Mouse (Mus musculus): ENCODE measurements around the gene Ssr1. TPM values are rescaled to one million over a fixed set of nuclear protein-coding genes. Genes with fewer than 3 reads are reported as not detected.

The Ssr1 gene
- polyA plus RNA-seq (2014; fragmentation: Nextera tagmentation; extraction: Ambion mirVana): 104 and 116 TPM in 2 replicates

- DNase-seq (ENCODE audit: low spot score) (peak; percentile 99), ATAC-seq (ENCODE audit: insufficient read depth, low FRiP score, low TSS enrichment) (peak; percentile 98)
- WGBS: under 1% methylated on average over 70 of the region's 89 CpGs
Observed at GRCm38 (mm10) chr13:37993704-37994404, at the start of gene Ssr1. TSS of gene Ssr1 (minus strand) at chr13:37994217.

GRCm38 (mm10) chr13:38037811-38038210 lies 43.8 kb upstream of the Ssr1 start:
- Histone ChIP-seq H3K27ac (ENCODE audit: low read depth, low read length) (no peak overlapping the region), H3K9me3 (ENCODE audit: control insufficient read depth, low read length) (no peaks in the 10 kb centered on the region), H3K36me3 (ENCODE audit: control insufficient read depth, insufficient read depth, low read length) (peaks cover 6% of the 10 kb centered on the region; the same call in 1 of the 2 replicates), H3K4me2 (ENCODE audit: low read depth) (peak overlapping the region; percentile 72), H3K27me3 (ENCODE audit: control insufficient read depth, insufficient read depth, low read length) (no peaks in the 10 kb centered on the region), H3K9ac (ENCODE audit: low read length) (peak overlapping the region; percentile 83), H3K4me3 (ENCODE audit: low read depth, low read length) (peak overlapping the region; percentile 72), H3K4me1 (ENCODE audit: control insufficient read depth, insufficient read depth, low read length) (peaks cover 4% of the 10 kb centered on the region; the same call in 1 of the 2 replicates)
- WGBS: 53% methylated on average over 12 of the region's 12 CpGs
- no peak for DNase-seq (ENCODE audit: low spot score)
- no peak for ATAC-seq (ENCODE audit: insufficient read depth, low FRiP score, low TSS enrichment)

More at GRCm38 (mm10) chr13:37993704-37994404, at the start of gene Ssr1:
- peaks cover 7% of the 10 kb centered on the region; the same call in 1 of the 2 replicates for H3K4me1 ChIP-seq (ENCODE audit: control insufficient read depth, insufficient read depth, low read length)
- H3K27me3 ChIP-seq (ENCODE audit: control insufficient read depth, insufficient read depth, low read length): no peaks in the 10 kb centered on the region
- H3K4me2 ChIP-seq (ENCODE audit: low read depth): peak within 1 kb of the TSS; percentile 83
- peak within 1 kb of the TSS; percentile 93 for H3K4me3 ChIP-seq (ENCODE audit: low read depth, low read length)
- peaks cover 6% of the 10 kb centered on the region for H3K36me3 ChIP-seq (ENCODE audit: control insufficient read depth, insufficient read depth, low read length)
- peak within 1 kb of the TSS; percentile 81 for H3K27ac ChIP-seq (ENCODE audit: low read depth, low read length)
- H3K9ac ChIP-seq (ENCODE audit: low read length): peak within 1 kb of the TSS; percentile 81
- H3K9me3 ChIP-seq (ENCODE audit: control insufficient read depth, low read length): no peaks in the 10 kb centered on the region

GRCm38 (mm10) chr13:38037044-38037687 lies 43.1 kb upstream of the Ssr1 start, which contains the start of gene Cage1:
TSS of gene Cage1 (minus strand) at chr13:38037069.
- peak within 1 kb of the TSS; percentile 72 for H3K4me3 ChIP-seq (ENCODE audit: low read depth, low read length)
- H3K36me3 ChIP-seq (ENCODE audit: control insufficient read depth, insufficient read depth, low read length): peaks cover 6% of the 10 kb centered on the region; the same call in 1 of the 2 replicates
- H3K9me3 ChIP-seq (ENCODE audit: control insufficient read depth, low read length): no peaks in the 10 kb centered on the region
- peak within 1 kb of the TSS; percentile 53; the same call in 1 of the 2 replicates for H3K27ac ChIP-seq (ENCODE audit: low read depth, low read length)
- peak within 1 kb of the TSS; percentile 78 for H3K4me2 ChIP-seq (ENCODE audit: low read depth)
- peaks cover 4% of the 10 kb centered on the region; the same call in 1 of the 2 replicates for H3K4me1 ChIP-seq (ENCODE audit: control insufficient read depth, insufficient read depth, low read length)
- ATAC-seq (ENCODE audit: insufficient read depth, low FRiP score, low TSS enrichment) (peak; percentile 94), DNase-seq (ENCODE audit: low spot score) (peak; percentile 98)
- no peaks in the 10 kb centered on the region for H3K27me3 ChIP-seq (ENCODE audit: control insufficient read depth, insufficient read depth, low read length)
- peak within 1 kb of the TSS; percentile 83 for H3K9ac ChIP-seq (ENCODE audit: low read length)
- WGBS: under 1% methylated on average over 47 of the region's 47 CpGs

GRCm38 (mm10) chr13:38036343-38037043 lies 42.5 kb upstream of the Ssr1 start, which contains the start of gene Riok1:
TSS of gene Riok1 (plus strand) at chr13:38036995.
- DNase-seq (ENCODE audit: low spot score): no peak
- 13% methylated on average over 37 of the region's 37 CpGs for WGBS
- Histone ChIP-seq H3K27ac (ENCODE audit: low read depth, low read length) (peak within 1 kb of the TSS; percentile 53; the same call in 1 of the 2 replicates), H3K36me3 (ENCODE audit: control insufficient read depth, insufficient read depth, low read length) (peaks cover 5% of the 10 kb centered on the region; the same call in 1 of the 2 replicates), H3K27me3 (ENCODE audit: control insufficient read depth, insufficient read depth, low read length) (no peaks in the 10 kb centered on the region), H3K4me3 (ENCODE audit: low read depth, low read length) (peak within 1 kb of the TSS; percentile 72), H3K9me3 (ENCODE audit: control insufficient read depth, low read length) (no peaks in the 10 kb centered on the region), H3K9ac (ENCODE audit: low read length) (peak within 1 kb of the TSS; percentile 83), H3K4me1 (ENCODE audit: control insufficient read depth, insufficient read depth, low read length) (peaks cover 4% of the 10 kb centered on the region; the same call in 1 of the 2 replicates), H3K4me2 (ENCODE audit: low read depth) (peak within 1 kb of the TSS; percentile 78)
- ATAC-seq (ENCODE audit: insufficient read depth, low FRiP score, low TSS enrichment): peak; percentile 69; the same call in 1 of the 2 replicates

GRCm38 (mm10) chr13:38028407-38028806 lies 34.4 kb upstream of the Ssr1 start:
- 88% methylated on average over 4 of the region's 4 CpGs for WGBS
- no peak for ATAC-seq (ENCODE audit: insufficient read depth, low FRiP score, low TSS enrichment)

GRCm38 (mm10) chr13:38027618-38028248 lies 33.7 kb upstream of the Ssr1 start:
- ATAC-seq (ENCODE audit: insufficient read depth, low FRiP score, low TSS enrichment) (no peak), DNase-seq (ENCODE audit: low spot score) (no peak)
- Histone ChIP-seq H3K4me3 (ENCODE audit: low read depth, low read length) (no peak overlapping the region), H3K4me1 (ENCODE audit: control insufficient read depth, insufficient read depth, low read length) (no peaks in the 10 kb centered on the region), H3K36me3 (ENCODE audit: control insufficient read depth, insufficient read depth, low read length) (no peaks in the 10 kb centered on the region), H3K27me3 (ENCODE audit: control insufficient read depth, insufficient read depth, low read length) (no peaks in the 10 kb centered on the region), H3K9me3 (ENCODE audit: control insufficient read depth, low read length) (no peaks in the 10 kb centered on the region), H3K27ac (ENCODE audit: low read depth, low read length) (no peak overlapping the region), H3K4me2 (ENCODE audit: low read depth) (no peak overlapping the region), H3K9ac (ENCODE audit: low read length) (no peak overlapping the region)
- 67% methylated on average over 6 of the region's 6 CpGs for WGBS

More at GRCm38 (mm10) chr13:38028407-38028806, 34.4 kb upstream of the Ssr1 start:
- Histone ChIP-seq H3K9me3 (ENCODE audit: control insufficient read depth, low read length) (no peaks in the 10 kb centered on the region), H3K4me1 (ENCODE audit: control insufficient read depth, insufficient read depth, low read length) (no peaks in the 10 kb centered on the region), H3K27ac (ENCODE audit: low read depth, low read length) (no peak overlapping the region), H3K27me3 (ENCODE audit: control insufficient read depth, insufficient read depth, low read length) (no peaks in the 10 kb centered on the region), H3K9ac (ENCODE audit: low read length) (no peak overlapping the region), H3K4me3 (ENCODE audit: low read depth, low read length) (no peak overlapping the region), H3K36me3 (ENCODE audit: control insufficient read depth, insufficient read depth, low read length) (no peaks in the 10 kb centered on the region), H3K4me2 (ENCODE audit: low read depth) (no peak overlapping the region)
- no peak for DNase-seq (ENCODE audit: low spot score)

- ATAC-seq (ENCODE audit: insufficient read depth, low FRiP score, low TSS enrichment): no peak
- 42% methylated on average over 4 of the region's 4 CpGs for WGBS
- no peak for DNase-seq (ENCODE audit: low spot score)
Observed at GRCm38 (mm10) chr13:38025874-38026273, 31.9 kb upstream of the Ssr1 start.

GRCm38 (mm10) chr13:38018791-38019190 lies 24.8 kb upstream of the Ssr1 start:
- no peaks in the 10 kb centered on the region for H3K27me3 ChIP-seq (ENCODE audit: control insufficient read depth, insufficient read depth, low read length)
- 74% methylated on average over 3 of the region's 3 CpGs for WGBS
- H3K36me3 ChIP-seq (ENCODE audit: control insufficient read depth, insufficient read depth, low read length): no peaks in the 10 kb centered on the region
- no peak overlapping the region for H3K4me2 ChIP-seq (ENCODE audit: low read depth)
- H3K27ac ChIP-seq (ENCODE audit: low read depth, low read length): no peak overlapping the region
- DNase-seq (ENCODE audit: low spot score) (no peak), ATAC-seq (ENCODE audit: insufficient read depth, low FRiP score, low TSS enrichment) (no peak)
- no peaks in the 10 kb centered on the region for H3K9me3 ChIP-seq (ENCODE audit: control insufficient read depth, low read length)
- H3K4me3 ChIP-seq (ENCODE audit: low read depth, low read length): no peak overlapping the region
- no peak overlapping the region for H3K9ac ChIP-seq (ENCODE audit: low read length)
- H3K4me1 ChIP-seq (ENCODE audit: control insufficient read depth, insufficient read depth, low read length): no peaks in the 10 kb centered on the region

More at GRCm38 (mm10) chr13:38025874-38026273, 31.9 kb upstream of the Ssr1 start:
- H3K4me3 ChIP-seq (ENCODE audit: low read depth, low read length): no peak overlapping the region
- H3K9me3 ChIP-seq (ENCODE audit: control insufficient read depth, low read length): no peaks in the 10 kb centered on the region
- H3K4me2 ChIP-seq (ENCODE audit: low read depth): no peak overlapping the region
- no peak overlapping the region for H3K27ac ChIP-seq (ENCODE audit: low read depth, low read length)
- H3K27me3 ChIP-seq (ENCODE audit: control insufficient read depth, insufficient read depth, low read length): no peaks in the 10 kb centered on the region
- no peaks in the 10 kb centered on the region for H3K36me3 ChIP-seq (ENCODE audit: control insufficient read depth, insufficient read depth, low read length)
- no peaks in the 10 kb centered on the region for H3K4me1 ChIP-seq (ENCODE audit: control insufficient read depth, insufficient read depth, low read length)
- H3K9ac ChIP-seq (ENCODE audit: low read length): no peak overlapping the region

All from neural tube, embryonic 11.5 days (tissue).